Mouse (Mus musculus): Measurements from ENCODE around the gene 3110009E18Rik. TPM values are rescaled to one million over a fixed set of nuclear protein-coding genes. Genes with fewer than 3 reads are reported as not detected.

The 3110009E18Rik gene
- polyA plus RNA-seq, 1 experiment from 2014 or later = 13.7 TPM

- 65% methylated on average over 6 of the region's 6 CpGs for WGBS
- H3K9ac ChIP-seq (ENCODE audit: low read depth, low read length) = no peak overlapping the region
- H3K4me3 ChIP-seq (ENCODE audit: low read depth, low read length) = no peak overlapping the region
- no peak overlapping the region for H3K27ac ChIP-seq (ENCODE audit: low read length)
- no peak for ATAC-seq
- H3K9me3 ChIP-seq (replicated peaks; ENCODE audit: control insufficient read depth, low read length, poor library complexity, severe bottlenecking) = no peaks in the 10 kb centered on the region
- H3K4me2 ChIP-seq (ENCODE audit: low read length) = no peak overlapping the region
- no peaks in the 10 kb centered on the region for H3K27me3 ChIP-seq (ENCODE audit: control insufficient read depth, insufficient read depth, low read depth, low read length)
- no peaks in the 10 kb centered on the region for H3K36me3 ChIP-seq (ENCODE audit: control insufficient read depth, insufficient read depth, low read length)
- H3K4me1 ChIP-seq (ENCODE audit: control insufficient read depth, insufficient read depth, low read length) = no peaks in the 10 kb centered on the region
Measured at GRCm38 (mm10) chr1:120099483-120099882, 21.5 kb upstream of the 3110009E18Rik start.

- H3K4me2 ChIP-seq (ENCODE audit: low read length) = no peak overlapping the region
- H3K4me3 ChIP-seq (ENCODE audit: low read depth, low read length) = no peak overlapping the region
- WGBS = 84% methylated on average over 8 of the region's 8 CpGs
- H3K9me3 ChIP-seq (replicated peaks; ENCODE audit: control insufficient read depth, low read length, poor library complexity, severe bottlenecking) = no peaks in the 10 kb centered on the region
- H3K27me3 ChIP-seq (ENCODE audit: control insufficient read depth, insufficient read depth, low read depth, low read length) = no peaks in the 10 kb centered on the region
- H3K4me1 ChIP-seq (ENCODE audit: control insufficient read depth, insufficient read depth, low read length) = no peaks in the 10 kb centered on the region
- H3K27ac ChIP-seq (ENCODE audit: low read length) = no peak overlapping the region
- ATAC-seq = no peak
- no peak overlapping the region for H3K9ac ChIP-seq (ENCODE audit: low read depth, low read length)
- no peaks in the 10 kb centered on the region for H3K36me3 ChIP-seq (ENCODE audit: control insufficient read depth, insufficient read depth, low read length)
Measured at GRCm38 (mm10) chr1:120100456-120101226, 20.3 kb upstream of the 3110009E18Rik start.

- Histone ChIP-seq H3K9ac (ENCODE audit: low read depth, low read length) (no peak overlapping the region), H3K4me2 (ENCODE audit: low read length) (no peak overlapping the region), H3K27me3 (ENCODE audit: control insufficient read depth, insufficient read depth, low read depth, low read length) (no peaks in the 10 kb centered on the region), H3K27ac (ENCODE audit: low read length) (no peak overlapping the region), H3K4me1 (ENCODE audit: control insufficient read depth, insufficient read depth, low read length) (no peaks in the 10 kb centered on the region), H3K4me3 (ENCODE audit: low read depth, low read length) (no peak overlapping the region), H3K9me3 (replicated peaks; ENCODE audit: control insufficient read depth, low read length, poor library complexity, severe bottlenecking) (no peaks in the 10 kb centered on the region), H3K36me3 (ENCODE audit: control insufficient read depth, insufficient read depth, low read length) (no peaks in the 10 kb centered on the region)
- 83% methylated on average over 3 of the region's 3 CpGs for WGBS
- ATAC-seq = no peak
Measured at GRCm38 (mm10) chr1:120101227-120101609, 19.8 kb upstream of the 3110009E18Rik start.

GRCm38 (mm10) chr1:120105556-120105959 is 15.4 kb upstream of the 3110009E18Rik start:
- H3K9me3 ChIP-seq (replicated peaks; ENCODE audit: control insufficient read depth, low read length, poor library complexity, severe bottlenecking) = no peaks in the 10 kb centered on the region
- WGBS = 75% methylated on average over 5 of the region's 5 CpGs
- no peak overlapping the region for H3K9ac ChIP-seq (ENCODE audit: low read depth, low read length)
- no peak for ATAC-seq
- no peak overlapping the region for H3K4me2 ChIP-seq (ENCODE audit: low read length)
- no peaks in the 10 kb centered on the region for H3K4me1 ChIP-seq (ENCODE audit: control insufficient read depth, insufficient read depth, low read length)
- no peaks in the 10 kb centered on the region for H3K27me3 ChIP-seq (ENCODE audit: control insufficient read depth, insufficient read depth, low read depth, low read length)
- no peaks in the 10 kb centered on the region for H3K36me3 ChIP-seq (ENCODE audit: control insufficient read depth, insufficient read depth, low read length)
- H3K4me3 ChIP-seq (ENCODE audit: low read depth, low read length) = no peak overlapping the region
- H3K27ac ChIP-seq (ENCODE audit: low read length) = no peak overlapping the region

GRCm38 (mm10) chr1:120109741-120110432 is 11.1 kb upstream of the 3110009E18Rik start:
- 86% methylated on average over 19 of the region's 19 CpGs for WGBS
- H3K9ac ChIP-seq (ENCODE audit: low read depth, low read length) = no peak overlapping the region
- ATAC-seq = no peak

GRCm38 (mm10) chr1:120111766-120112165 is 9.2 kb upstream of the 3110009E18Rik start:
- peaks cover 13% of the 10 kb centered on the region for H3K36me3 ChIP-seq (ENCODE audit: control insufficient read depth, insufficient read depth, low read length)
- WGBS = 89% methylated on average over 8 of the region's 8 CpGs
- no peak overlapping the region for H3K27ac ChIP-seq (ENCODE audit: low read length)
- ATAC-seq = no peak
- H3K4me3 ChIP-seq (ENCODE audit: low read depth, low read length) = no peak overlapping the region
- H3K27me3 ChIP-seq (ENCODE audit: control insufficient read depth, insufficient read depth, low read depth, low read length) = no peaks in the 10 kb centered on the region
- H3K9me3 ChIP-seq (replicated peaks; ENCODE audit: control insufficient read depth, low read length, poor library complexity, severe bottlenecking) = no peaks in the 10 kb centered on the region; the same call in 1 of the 2 replicates
- no peak overlapping the region for H3K4me2 ChIP-seq (ENCODE audit: low read length)
- no peaks in the 10 kb centered on the region for H3K4me1 ChIP-seq (ENCODE audit: control insufficient read depth, insufficient read depth, low read length)
- H3K9ac ChIP-seq (ENCODE audit: low read depth, low read length) = no peak overlapping the region

More at GRCm38 (mm10) chr1:120109741-120110432, 11.1 kb upstream of the 3110009E18Rik start:
- Histone ChIP-seq H3K36me3 (ENCODE audit: control insufficient read depth, insufficient read depth, low read length) (peaks cover 13% of the 10 kb centered on the region), H3K4me3 (ENCODE audit: low read depth, low read length) (no peak overlapping the region), H3K4me2 (ENCODE audit: low read length) (no peak overlapping the region), H3K4me1 (ENCODE audit: control insufficient read depth, insufficient read depth, low read length) (no peaks in the 10 kb centered on the region), H3K27ac (ENCODE audit: low read length) (no peak overlapping the region), H3K27me3 (ENCODE audit: control insufficient read depth, insufficient read depth, low read depth, low read length) (no peaks in the 10 kb centered on the region), H3K9me3 (replicated peaks; ENCODE audit: control insufficient read depth, low read length, poor library complexity, severe bottlenecking) (no peaks in the 10 kb centered on the region; the same call in 1 of the 2 replicates)

GRCm38 (mm10) chr1:120112251-120113187 is 8.5 kb upstream of the 3110009E18Rik start:
- H3K27ac ChIP-seq (ENCODE audit: low read length) = no peak overlapping the region
- H3K4me3 ChIP-seq (ENCODE audit: low read depth, low read length) = no peak overlapping the region
- H3K9ac ChIP-seq (ENCODE audit: low read depth, low read length) = no peak overlapping the region
- H3K4me2 ChIP-seq (ENCODE audit: low read length) = no peak overlapping the region
- no peaks in the 10 kb centered on the region; the same call in 1 of the 2 replicates for H3K9me3 ChIP-seq (replicated peaks; ENCODE audit: control insufficient read depth, low read length, poor library complexity, severe bottlenecking)
- 90% methylated on average over 12 of the region's 12 CpGs for WGBS
- H3K4me1 ChIP-seq (ENCODE audit: control insufficient read depth, insufficient read depth, low read length) = no peaks in the 10 kb centered on the region
- H3K27me3 ChIP-seq (ENCODE audit: control insufficient read depth, insufficient read depth, low read depth, low read length) = no peaks in the 10 kb centered on the region
- ATAC-seq = no peak
- H3K36me3 ChIP-seq (ENCODE audit: control insufficient read depth, insufficient read depth, low read length) = peaks cover 13% of the 10 kb centered on the region

GRCm38 (mm10) chr1:120115671-120116081 is 5.3 kb upstream of the 3110009E18Rik start:
- Histone ChIP-seq H3K27ac (ENCODE audit: low read length) (peak overlapping the region; percentile 64), H3K9ac (ENCODE audit: low read depth, low read length) (no peak overlapping the region), H3K27me3 (ENCODE audit: control insufficient read depth, insufficient read depth, low read depth, low read length) (no peaks in the 10 kb centered on the region), H3K4me3 (ENCODE audit: low read depth, low read length) (no peak overlapping the region), H3K4me1 (ENCODE audit: control insufficient read depth, insufficient read depth, low read length) (peaks cover 15% of the 10 kb centered on the region), H3K36me3 (ENCODE audit: control insufficient read depth, insufficient read depth, low read length) (peaks cover 13% of the 10 kb centered on the region), H3K4me2 (ENCODE audit: low read length) (no peak overlapping the region), H3K9me3 (replicated peaks; ENCODE audit: control insufficient read depth, low read length, poor library complexity, severe bottlenecking) (no peaks in the 10 kb centered on the region; the same call in 1 of the 2 replicates)
- WGBS = 70% methylated on average over 9 of the region's 9 CpGs
- peak; percentile 82 for ATAC-seq

All from midbrain, embryonic 16.5 days (tissue).